Mouse (Mus musculus): ENCODE data around the gene 4930404H24Rik.
"Not testable (repeated sequence)": the region's sequence is repeated elsewhere in the genome, so short reads cannot be mapped to it uniquely, and the experiment has no call there.

The 4930404H24Rik gene

DNA sequence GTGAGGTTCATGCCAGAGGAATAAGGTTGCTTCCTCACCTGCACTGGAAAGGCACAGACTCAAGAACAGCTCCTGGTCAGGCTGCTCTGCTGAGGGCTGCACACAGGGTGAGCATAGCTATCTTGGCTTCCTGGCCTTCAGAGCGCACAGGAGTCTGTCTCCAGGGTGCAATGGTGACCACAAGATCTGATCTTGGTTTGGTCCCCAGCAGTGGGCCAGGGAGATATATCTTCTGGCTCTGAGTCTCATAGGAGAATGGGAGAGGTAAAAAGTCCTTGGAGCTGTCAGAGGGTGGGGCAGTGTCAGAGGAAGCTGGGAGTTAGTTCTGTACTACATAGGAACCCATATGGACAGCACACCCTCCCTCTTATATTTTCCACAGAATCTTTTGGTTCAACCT is 13.1 kb upstream of the 4930404H24Rik start:
- peak; percentile 42 for DNase-seq

DNA sequence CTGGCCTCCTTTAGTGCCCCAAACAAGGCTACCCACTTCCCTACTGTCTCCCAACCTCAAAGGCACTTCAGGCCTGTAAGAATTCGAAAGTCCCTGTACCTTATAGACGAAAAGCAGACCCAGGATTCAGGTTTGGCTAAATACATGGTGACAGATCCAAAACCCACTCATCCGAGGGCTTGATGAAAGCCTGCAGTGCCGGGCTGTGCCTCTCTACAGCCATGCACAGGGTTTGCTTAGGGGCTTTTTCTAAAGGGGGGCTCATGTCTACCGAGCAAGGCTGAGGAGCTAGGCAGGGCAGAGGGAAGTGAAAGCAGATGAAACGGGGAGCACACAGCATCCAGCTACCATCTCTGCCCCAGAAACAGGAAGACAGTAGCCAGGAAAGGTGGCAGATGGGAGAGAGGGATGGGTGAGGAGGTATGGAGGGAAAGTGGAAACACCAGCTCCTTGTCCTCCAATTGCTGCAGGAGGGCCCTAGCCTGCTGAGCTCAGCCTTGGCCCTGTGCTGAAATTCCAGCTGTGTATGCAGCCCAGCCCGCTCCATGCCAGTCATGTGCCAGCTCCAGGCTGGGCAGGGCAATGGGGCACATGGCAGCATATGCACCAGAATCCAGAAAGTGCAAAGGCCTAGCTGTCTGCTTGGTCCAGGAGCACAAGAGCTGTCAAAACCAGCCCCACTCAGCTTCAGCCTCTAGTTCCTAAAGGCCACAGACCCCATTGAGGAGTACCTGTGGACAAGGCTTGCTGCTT is 11.3 kb upstream of the 4930404H24Rik start:
- no peak for DNase-seq

DNA sequence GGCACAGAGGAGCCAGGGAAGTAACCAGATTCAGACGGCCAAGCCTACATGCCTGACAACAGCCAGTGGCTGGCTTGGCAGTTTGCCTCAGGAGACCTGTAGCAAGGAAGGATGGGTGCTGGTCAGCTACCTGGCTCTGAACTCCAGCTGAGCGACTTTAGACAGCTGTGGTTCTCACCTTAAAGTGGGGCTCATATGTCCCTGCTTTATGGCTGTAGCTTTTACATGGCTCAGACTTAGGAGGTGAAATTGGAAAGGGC is 10.8 kb upstream of the 4930404H24Rik start:
- no peak for DNase-seq

DNA sequence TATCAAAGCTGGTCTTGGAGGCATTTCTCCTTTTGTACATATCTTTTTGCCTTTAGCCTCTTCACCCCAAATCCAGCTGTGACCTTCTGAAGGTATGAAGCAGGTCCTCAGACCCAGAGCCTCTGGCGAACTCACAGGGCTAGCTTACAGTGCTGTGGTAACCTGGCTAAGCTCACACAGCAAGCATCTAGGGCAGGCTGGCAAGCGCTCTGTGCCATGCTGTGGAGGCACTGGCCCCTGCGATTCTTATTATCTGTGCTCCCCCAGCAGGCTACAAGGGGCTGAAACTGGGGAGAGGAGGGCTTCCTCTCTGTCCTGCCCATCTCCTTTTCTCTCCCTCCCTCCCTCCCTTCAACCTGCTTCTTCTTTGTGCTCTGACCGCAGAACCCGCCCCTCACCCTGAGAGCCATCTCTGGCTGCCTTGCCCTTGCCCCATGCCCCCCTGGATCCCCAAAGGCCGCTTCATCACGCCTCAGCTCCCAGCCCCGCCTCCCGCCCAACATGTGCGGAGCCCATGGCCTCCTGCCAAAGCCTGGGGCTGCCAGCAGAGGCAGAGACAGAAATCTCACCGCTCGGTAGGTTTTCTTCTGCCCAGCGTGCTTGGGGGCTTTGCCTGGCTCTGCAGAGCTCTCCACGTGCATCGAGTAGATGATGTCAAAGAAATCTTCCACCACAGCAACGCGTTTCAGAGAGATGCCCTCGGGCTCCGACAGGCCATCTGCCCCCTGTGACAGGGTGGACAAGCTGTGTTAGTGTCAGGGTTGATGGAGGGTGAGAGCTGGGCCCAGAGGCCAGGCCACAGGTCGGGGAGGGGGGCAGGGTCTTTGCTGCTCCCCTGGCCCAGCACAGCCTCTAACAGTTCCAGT is 9.2 kb upstream of the 4930404H24Rik start:
- DNase-seq: peak; percentile 78

DNA sequence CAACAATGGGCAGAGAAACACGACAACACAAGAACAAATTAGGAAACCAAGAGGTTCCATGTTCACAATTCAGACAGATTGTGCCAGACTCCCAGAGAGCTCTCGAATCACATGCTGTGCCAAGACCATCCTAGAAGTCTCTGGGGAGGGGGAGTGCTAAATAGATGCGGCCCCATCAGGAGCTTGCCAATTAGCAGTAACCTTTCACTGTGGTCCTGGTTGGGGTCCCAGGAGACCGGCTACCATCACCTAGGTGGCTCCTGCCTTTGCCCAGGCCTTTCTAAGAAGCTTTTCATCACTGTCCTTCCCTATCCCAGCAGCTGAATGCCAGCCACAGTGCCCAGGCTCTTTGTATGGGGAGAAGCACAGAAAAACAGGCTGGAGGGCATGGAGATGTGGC is 8.5 kb upstream of the 4930404H24Rik start:
- no peak for DNase-seq

DNA sequence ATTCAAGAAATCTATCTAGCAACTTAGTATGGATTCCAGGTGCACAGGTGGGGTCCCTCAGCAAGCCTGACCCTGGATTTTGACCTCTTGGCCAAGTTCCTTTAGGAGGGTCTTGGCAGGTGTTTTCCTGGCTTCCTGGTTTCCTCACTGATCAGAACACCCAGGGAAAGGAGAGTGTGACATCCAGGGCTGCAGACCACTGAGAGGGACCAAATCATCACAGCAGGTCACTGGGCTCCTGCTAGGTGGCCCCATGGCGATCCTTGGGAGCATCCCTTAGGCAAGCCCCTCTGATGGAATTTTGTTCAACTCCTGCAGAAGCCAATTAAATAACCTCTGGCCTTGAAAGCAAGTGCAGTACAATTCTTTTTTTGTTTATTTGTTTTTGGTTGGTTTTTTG is 2.5 kb upstream of the 4930404H24Rik start:
- DNase-seq: no peak

DNA sequence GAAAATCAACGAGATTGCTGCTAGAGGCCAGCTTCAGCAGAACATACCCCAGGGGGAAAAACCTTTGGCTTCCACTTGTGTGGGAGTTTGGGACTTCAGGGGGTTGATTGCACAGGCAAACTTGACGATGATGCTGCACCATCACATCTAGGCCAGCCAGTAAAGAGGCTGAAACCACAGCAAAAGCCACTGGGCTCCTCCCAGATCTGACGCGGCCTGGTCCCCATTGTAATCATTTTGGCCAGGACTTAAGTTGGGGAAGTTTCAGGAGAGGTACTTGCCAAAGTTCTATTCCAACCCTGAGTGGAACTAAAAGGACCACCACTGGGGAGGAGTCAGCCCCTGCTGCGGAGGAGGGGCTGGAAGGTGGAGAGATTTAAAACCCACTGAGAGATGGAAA is 1.6 kb upstream of the 4930404H24Rik start:
- DNase-seq: peak; percentile 76

DNA sequence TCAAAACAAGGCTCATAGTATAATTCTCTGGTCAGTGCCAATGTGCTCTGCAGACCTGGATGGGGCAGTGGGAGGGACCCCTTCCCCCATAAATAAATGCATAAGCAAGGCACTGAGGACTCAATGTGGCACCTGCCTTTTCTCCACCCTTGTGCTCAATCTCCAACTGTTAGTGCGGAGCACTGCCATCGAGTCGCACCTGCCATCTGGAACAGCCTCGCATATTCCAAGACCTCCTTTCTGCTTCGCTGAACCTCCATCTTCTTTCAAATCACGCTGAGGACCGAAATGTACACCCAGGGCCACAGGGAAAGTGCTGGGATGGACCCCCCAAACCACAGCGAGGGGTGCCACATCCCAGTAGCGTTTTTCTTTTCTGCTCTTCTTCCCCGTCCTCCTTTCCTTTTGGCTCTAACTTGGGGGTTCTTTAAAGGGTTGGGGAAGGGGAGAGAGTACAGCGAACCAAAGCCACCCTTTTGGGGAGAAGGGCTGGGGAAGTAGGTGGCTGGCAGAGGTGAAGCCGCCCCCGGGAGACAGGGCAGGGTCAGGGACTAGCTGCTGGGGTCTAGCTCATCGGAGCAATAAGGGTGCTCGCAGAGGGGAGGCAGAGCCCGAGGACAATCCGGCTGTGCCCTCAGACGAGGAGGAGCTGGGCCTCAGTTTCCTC is 945 bp upstream of the 4930404H24Rik start:
- DNase-seq: no peak

DNA sequence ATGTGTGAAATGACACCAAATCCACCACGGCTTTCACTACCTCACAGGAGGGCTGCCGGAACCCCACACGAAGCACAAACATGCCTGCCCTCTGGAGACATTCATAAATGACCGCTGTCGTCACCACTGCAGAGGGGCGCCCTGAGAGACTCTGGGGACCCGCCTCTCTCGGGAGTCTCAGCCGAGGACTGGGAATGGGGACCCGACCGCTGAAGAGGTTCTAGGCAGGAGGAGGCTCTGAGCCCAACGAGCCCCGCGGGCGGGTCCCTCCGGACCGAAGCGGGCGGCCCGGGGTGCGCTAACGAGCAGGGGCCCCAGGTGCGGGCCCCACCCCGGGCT is 442 bp upstream of the 4930404H24Rik start:
- DNase-seq: no peak

DNA sequence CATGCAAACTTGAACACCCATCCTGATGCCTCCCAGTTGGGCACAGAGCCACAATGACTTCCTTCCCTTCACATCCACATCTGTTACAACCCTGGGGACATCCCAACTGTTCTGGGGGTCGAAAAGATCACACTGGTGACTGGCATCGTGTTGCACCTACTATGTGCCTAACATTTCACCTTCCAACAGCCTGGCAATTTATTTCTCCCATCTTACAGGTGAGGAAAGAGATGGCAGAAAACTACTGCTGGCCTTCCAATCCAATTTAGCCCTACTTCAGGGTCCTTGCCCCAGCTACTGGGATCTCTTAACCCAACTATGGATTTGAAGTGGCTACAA is 772 bp downstream of the 4930404H24Rik start:
- no peak for DNase-seq

DNA sequence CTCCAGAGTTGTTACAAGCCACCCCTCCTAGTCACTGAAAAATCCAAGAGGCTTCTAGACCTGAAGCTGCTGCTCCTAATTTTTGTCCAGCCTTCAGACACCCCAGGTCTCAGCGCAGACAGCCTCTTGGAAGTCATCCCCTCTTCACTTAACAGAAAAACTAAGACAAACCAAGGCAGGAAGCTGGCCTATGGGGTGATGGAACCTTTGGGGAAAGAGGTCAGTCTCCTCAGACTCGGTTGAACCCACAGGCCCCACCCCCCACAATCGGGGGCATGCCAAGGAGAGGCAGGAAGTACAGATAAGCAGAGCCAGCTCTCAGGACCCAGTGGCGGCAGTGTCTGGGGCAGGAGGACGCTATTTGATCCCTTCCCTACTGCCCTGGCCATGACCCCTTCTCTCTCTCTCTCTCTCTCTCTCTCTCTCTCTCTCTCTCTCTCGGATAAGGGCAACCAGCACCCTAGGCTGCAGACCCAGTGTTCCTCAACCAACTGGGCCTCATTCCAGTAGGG is 1.2 kb downstream of the 4930404H24Rik start:
- peak; percentile 95 for DNase-seq

DNA sequence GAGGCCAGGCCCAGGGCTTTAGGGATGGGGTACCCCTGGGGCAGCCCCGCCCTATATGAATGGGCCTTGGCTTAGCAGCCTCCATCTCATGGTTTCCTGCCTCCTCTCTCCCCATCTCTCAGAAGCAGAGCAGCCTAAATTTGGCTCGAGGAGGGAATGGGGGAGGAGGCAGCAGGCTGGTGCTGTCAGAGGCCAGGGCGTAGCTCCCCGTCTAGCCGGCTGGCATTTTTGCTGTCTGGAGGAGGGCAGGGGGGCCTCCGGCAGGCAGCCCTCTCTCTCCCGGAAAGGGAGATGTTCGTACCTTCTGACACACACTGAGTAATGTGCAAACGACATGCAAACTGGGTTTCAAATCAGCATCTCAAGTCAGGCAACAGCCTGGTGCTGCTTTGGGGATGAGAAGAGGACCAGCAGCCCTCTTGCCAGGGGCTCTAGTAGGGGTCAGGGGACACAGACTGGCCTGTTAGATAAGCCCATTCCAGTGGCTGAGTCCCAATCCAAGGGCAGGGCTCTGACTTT is 1.8 kb downstream of the 4930404H24Rik start:
- DNase-seq: peak; percentile 76

DNA sequence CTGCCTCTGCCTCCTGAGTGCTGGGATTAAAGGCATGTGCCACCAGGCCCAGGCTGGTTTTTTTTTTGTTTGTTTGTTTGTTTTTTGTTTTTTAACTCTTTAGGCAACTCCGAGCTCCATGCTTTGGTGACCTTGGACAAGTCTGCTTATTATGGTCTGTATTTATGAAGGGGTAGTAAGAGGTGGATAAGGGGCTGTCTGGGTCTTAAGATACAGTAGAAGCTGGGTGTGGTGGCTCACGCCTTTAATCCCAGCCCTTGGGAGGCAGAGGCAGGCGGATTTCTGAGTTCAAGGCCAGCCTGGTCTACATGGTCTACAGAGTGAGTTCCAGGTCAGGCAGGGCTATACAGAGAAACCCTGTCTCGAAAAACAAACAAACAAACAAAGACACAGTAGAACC is 2.8 kb downstream of the 4930404H24Rik start:
- DNase-seq: not testable (repeated sequence)

DNA sequence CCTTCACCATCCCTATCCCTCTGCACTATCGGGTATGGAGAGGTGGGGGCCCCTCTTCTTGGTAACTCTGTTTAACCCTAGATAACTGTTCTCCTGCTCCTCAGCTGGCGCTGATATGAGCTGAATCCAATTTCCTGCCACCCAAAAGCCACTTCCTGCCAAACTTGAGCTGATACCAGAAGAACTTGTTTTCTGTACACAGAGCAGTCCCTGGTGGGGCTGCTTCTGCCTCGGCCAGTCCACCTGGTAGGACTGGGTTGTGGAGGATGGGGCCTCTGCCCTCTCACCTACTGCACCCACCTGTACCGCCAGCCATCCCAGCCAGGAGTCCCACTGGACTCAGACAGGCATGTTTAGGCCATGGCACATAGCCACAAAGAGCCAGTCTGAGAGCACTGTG is 3.2 kb downstream of the 4930404H24Rik start:
- DNase-seq: peak; percentile 85

DNA sequence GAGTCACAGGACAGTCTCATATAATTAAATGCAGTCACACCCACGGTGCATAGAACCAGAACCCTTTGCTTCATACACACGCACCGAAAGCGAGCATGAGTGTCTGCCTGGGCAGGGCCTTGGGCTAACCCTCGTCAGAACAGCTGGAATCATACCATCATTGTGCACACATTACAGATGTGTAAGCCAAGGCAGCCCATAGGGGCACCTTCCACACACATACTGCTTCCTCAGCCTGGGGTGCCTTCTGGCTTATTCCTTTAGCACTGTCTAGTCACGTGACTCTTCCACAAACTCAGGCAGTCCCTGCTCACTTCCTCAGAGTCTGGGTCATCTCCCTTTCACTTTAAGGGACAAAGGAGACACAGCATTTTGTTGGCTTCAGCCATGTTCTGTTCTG is 3.7 kb downstream of the 4930404H24Rik start:
- DNase-seq: peak; percentile 39

DNA sequence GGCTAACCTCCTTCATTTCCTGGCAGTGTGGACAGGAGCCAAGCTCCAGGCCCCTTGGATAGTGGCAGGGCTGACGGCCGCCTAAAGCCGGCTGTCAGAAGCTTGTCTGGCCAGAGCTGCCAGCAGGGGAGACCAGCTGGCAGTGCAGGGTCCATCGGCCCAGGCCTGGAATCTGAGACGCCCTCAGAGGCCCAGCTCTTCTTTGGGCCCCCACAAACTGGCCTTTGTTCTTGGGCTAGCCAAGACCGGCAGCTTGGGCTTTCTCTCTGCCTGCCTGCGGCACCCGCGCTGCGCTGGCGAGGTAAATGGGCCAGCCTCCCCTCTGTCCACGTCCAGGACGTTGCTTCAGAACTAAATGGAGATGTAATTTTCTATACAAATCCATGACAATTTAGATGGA is 4.3 kb downstream of the 4930404H24Rik start:
- no peak for DNase-seq

DNA sequence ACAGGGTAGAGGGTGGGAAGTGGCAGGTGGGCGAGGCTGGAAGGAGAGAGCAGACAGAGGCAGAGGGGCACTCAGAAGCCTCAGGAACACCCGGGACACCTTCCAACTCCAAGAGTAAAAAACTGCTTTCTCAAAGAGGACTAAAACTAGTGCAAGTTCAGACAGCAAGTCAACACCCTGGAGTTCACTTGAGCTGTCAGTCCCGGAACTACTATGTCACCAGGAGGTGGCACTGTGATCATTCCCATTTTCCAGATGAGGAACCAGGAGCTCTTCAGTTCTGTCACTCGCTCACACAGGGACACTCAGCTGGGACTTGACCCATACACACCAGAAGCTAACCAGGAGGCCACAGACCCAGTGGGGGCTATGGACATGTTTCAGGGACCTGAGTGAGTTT is 6.6 kb downstream of the 4930404H24Rik start:
- peak; percentile 71 for DNase-seq

DNA sequence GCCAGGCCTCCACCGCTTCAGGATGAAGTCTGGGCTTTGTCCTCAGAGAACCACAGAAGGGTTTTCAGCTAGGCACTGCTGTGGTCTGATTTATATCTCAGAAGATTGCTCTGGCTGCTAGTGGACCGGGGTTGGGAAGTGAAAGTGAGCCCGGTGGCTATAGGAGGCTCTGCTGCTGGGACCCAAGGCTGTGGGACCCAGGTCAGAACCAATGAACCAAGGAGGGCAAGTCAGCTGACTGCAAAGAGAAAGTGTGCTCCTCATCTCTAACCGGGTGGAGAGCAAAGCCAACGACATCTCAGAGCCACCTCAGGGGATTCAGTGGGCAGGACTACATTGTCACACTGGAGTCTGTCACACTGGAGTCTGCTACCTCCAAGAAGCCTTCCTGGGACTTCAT is 13.8 kb downstream of the 4930404H24Rik start:
- DNase-seq: no peak

DNA sequence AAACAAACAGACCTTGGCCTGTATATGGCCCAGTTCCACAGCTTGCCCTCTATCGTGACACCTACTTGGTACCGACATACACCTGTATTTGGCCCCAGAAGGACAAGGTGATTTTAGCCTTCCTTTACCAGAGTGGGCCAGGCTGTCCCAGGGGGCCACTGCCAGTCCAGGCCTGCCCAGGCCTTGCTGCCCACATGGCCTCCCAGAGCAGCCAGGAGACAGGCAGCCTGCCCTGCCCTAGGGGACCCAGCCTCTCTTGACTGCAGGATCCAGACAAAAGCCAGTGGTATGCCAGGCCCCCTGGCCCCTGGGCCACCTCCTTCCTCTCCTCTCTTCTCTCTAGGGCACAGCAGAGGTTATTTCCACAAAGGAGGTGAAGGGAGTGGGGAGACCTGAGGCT is 15.4 kb downstream of the 4930404H24Rik start:
- no peak for DNase-seq

DNA sequence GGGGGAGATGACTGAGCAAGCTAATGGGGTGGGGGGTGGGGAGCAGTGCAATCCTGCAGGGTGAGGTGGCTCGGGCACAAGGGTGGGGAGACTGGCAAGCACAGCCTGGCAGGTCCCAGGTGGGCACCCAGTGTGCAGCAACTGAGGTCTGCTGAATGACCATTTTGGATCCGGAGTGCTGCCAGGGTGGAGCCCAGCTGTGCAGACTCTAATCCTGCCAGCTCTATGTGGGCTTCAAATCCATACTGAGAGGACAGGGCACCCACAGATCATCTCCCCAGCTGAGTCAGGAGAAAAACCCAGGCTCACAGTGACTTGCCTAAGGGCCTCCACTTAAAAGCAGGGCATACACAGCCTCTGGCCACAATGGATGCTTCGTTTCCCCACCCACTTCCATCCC is 15.8 kb downstream of the 4930404H24Rik start:
- DNase-seq: no peak

DNA sequence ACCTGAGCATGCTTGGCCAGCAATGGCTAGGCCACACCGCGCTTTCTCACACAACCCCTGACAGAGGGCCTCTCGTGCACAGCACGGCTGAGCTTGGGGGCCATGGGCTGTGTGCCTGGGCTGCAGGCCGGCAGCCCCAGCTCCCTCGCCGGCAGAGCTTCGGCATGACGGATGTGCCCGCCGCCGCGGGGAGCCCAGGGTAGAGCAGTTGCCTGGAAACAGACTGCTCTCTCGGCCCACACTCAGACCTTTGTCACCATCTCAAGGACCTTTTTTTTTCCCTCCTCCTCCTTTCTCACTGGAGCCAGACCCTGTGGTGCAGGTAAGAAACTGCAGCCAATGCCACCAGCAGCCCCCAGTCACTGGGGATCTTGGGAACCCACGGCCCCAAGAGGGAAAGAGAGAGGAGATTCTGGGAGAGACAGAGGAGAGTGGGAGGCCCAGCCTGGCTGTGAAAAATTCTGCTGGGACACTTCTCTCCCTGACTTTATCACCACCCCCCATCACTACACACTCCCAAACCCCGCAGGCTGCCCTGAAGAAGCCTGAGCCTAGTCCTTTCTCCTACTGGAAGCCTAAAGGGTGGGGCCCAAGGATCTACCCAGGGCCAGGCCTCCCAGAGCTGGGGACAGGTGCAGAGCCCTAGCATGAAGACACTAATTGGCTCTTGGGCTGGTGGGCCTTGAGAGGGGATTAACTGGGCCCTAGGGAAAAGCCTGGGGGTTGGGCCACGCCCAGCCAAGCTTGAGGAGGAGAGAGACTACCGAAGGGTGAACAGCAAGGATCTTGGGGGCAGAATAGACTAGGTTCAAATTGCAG is 16.8 kb downstream of the 4930404H24Rik start:
- DNase-seq: no peak

DNA sequence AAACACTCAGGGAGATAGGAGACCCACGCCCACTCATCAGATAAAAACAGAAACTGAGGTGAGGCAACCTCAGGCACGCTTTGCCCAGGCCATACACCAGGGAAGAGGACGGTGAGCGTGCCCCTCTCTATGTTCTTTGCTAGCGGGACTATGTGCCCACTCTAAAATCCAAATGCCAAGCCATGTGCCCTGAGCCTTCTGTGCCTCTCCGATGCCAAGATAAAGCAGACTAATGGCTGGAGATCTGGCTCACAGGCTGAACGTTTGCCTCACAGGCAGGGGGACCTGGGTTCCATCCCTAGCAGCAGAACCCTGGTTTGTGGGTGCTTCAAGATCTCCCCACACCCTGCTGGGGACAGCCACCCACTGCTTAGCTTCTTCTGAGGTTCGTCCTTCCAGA is 17.5 kb downstream of the 4930404H24Rik start:
- DNase-seq: no peak

DNA sequence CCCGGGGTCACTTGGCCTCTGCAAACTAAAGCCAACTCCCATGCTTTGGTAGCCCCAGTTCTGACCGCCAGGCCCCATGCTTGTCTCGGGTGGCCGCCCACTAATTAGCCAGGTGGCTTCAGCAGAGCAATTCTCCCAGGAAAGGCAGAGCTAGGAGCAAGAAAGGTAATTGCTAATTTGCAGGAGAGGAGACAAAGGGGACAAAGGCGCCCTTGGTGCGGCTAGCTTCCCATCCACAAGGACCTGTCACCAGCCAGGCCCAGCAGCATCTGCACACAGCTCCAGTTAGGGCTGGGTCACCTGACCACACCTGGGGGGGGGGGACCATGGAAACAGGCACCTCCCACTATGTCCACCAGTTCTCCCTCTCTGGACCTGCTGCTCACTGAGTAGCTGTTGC is 19.0 kb downstream of the 4930404H24Rik start:
- no peak for DNase-seq

Measured in liver (tissue).